Mouse (Mus musculus) kidney, embryonic 14.5 days (tissue): ENCODE results near the gene Ggta1. TPM values are rescaled to one million over a fixed set of nuclear protein-coding genes. Genes with fewer than 3 reads are reported as not detected.

Source experiments
- ATAC-seq: fragments of 200-750 bp; cut with Nextera tagmentation; 2 replicates; pipeline ENCODE4 v1.8.0; 2017; ENCODE audit warnings: moderate number of reproducible peaks, mild to moderate bottlenecking, moderate TSS enrichment, moderate library complexity; ENCODE audit not compliant: low FRiP score, low TSS enrichment
- H3K27ac ChIP-seq: fragments of 300-500 bp; sonication (generic); 2 replicates; pipeline ENCODE4 v1.5.1; 2014; ENCODE audit warnings: low read depth, mild to moderate bottlenecking, low read length, moderate library complexity, mixed read lengths
- H3K27me3 ChIP-seq: fragments of 300-500 bp; sonication (generic); 2 replicates; pipeline ENCODE4 v1.6.1; 2014; ENCODE audit warnings: mild to moderate bottlenecking, low read length; ENCODE audit not compliant: control insufficient read depth, insufficient read depth
- H3K36me3 ChIP-seq: fragments of 300-500 bp; sonication (generic); 2 replicates; pipeline ENCODE4 v1.6.1; 2014; ENCODE audit warnings: low read length, mixed read lengths; ENCODE audit not compliant: control insufficient read depth, insufficient read depth
- H3K4me1 ChIP-seq: fragments of 300-500 bp; sonication (generic); 2 replicates; pipeline ENCODE4 v1.6.1; 2014; ENCODE audit warnings: low read length, mixed read lengths; ENCODE audit not compliant: control insufficient read depth, insufficient read depth
- H3K4me2 ChIP-seq: fragments of 300-500 bp; sonication (generic); replicated peaks from 2 replicates; pipeline ENCODE4 v1.6.1; 2014; ENCODE audit warnings: low read depth, mild to moderate bottlenecking, low read length
- H3K4me3 ChIP-seq: fragments of 300-500 bp; sonication (generic); 2 replicates; pipeline ENCODE4 v1.5.1; 2014; ENCODE audit warnings: mild to moderate bottlenecking, low read length
- H3K9ac ChIP-seq: fragments of 300-500 bp; sonication (generic); 2 replicates; pipeline ENCODE4 v1.6.1; 2014; ENCODE audit warnings: low read depth, mild to moderate bottlenecking, low read length, moderate library complexity
- H3K9me3 ChIP-seq: fragments of 300-500 bp; sonication (generic); 2 replicates; pipeline ENCODE4 v1.6.1; 2016; ENCODE audit warnings: low read length; ENCODE audit not compliant: control insufficient read depth
- WGBS: fragments of 180-500 bp; shearing (Covaris S2); extraction: QIAGEN DNeasy Blood & Tissue Kit; methylation state at CpG from one replicate; pipeline ENCODE4 v1.1.7; 2014; 5-methylcytosine and 5-hydroxymethylcytosine counted together
- polyA plus RNA-seq: library from polyadenylated mRNA; unstranded; fragments of >200 nt; fragmentation: Nextera tagmentation; extraction: Ambion mirVana; gene quantifications from 2 replicates; pipeline ENCODE4 v1.2.1, GENCODE M21; 2014

Gene Ggta1
- polyA plus RNA-seq, 1 experiment from 2014 or later, result 21.5 TPM

DNA sequence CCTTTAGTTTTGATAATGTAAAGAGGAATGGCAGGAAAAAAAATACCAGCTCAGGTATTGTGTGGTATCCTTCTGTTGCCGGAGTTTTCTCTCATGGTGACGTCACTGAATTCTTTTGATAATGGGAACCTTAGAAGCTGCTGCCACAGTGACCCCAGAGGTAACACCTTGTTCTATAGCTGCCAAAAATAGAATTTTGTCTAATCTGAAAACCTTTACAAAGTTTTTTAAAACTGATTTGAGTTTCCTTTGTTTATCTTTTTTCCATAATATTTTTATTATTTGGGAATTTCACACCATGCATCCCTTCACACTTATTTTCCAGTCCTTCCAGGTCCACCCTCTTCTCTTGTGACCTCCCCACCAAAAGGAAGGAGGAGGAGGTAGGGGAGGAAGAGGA, 95.4 kb downstream of the Ggta1 start, which contains the start of gene 4930568D16Rik:
4930568D16Rik (minus strand) TSS at position 101 of the 400 bp plus-strand sequence.
- H3K27ac ChIP-seq, result no peak within 1 kb of the TSS
- no peaks in the 10 kb centered on the region for H3K36me3 ChIP-seq
- H3K4me3 ChIP-seq, result no peak within 1 kb of the TSS
- no peak for ATAC-seq
- H3K27me3 ChIP-seq, result no peaks in the 10 kb centered on the region
- peaks cover 2% of the 10 kb centered on the region; the same call in 1 of the 2 replicates for H3K9me3 ChIP-seq
- no peaks in the 10 kb centered on the region for H3K4me1 ChIP-seq
- WGBS, result 86% methylated on average over 2 of the region's 2 CpGs
- H3K4me2 ChIP-seq, result no peak within 1 kb of the TSS
- no peak within 1 kb of the TSS for H3K9ac ChIP-seq

Other genes with a start within 250 kb of the Ggta1 start
- 57.6 and 84.2 TPM in 2 replicates for gene Gsn, start 206.9 kb downstream of the Ggta1 start, polyA plus RNA-seq
- gene Stom, start 126.3 kb downstream of the Ggta1 start, polyA plus RNA-seq, result 10.8 and 18.8 TPM in 2 replicates
- gene 4930568D16Rik, start 95.5 kb downstream of the Ggta1 start, polyA plus RNA-seq, result not detected in 2 replicates
- gene 4930402F06Rik, start 66.1 kb downstream of the Ggta1 start, polyA plus RNA-seq, result not detected in 2 replicates
- 36.0 and 42.4 TPM in 2 replicates for gene Dab2ip, start 95.0 kb upstream of the Ggta1 start, polyA plus RNA-seq